22 mouse cellular contexts compared by ENCODE assay signal in the genomic region with DNA sequence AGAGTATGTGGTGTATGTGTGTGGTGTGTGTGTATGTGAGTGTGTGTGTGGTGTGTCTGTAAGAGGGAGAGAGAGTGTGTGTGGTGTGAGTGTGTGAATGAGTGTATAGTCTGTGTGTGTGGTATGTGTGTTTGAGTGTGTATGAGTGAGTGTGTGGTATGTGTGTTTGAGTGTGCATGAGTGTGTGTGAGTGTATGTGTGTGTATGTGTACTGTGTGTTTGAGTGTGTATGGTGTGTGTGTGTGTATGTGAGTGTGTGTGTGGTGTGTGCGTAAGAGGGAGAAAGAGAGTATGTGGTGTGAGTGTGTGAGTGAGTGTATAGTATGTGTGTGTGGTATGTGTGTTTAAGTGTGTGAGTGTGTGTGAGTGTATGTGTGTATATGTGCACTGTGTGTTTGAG. TPM values are rescaled to one million over a fixed set of nuclear protein-coding genes. Genes with fewer than 3 reads are reported as not detected.
A peak's percentile ranks its signal among the peaks of the same experiment; 100 is the strongest.
DNase-seq lines count a peak whose midpoint lies in the region; ATAC-seq and TF ChIP-seq lines count a peak whose summit lies in the region.
"Had no signal": no experiment of that assay in that cellular context is flagged by ENCODE, and none has a peak within 500 bp of the region (broad histone marks: within the 10 kb centered on the region; RNA-seq: fewer than 3 reads in every experiment).

No protein-coding gene starts in this region.

- H3K4me3 ChIP-seq in intestine, embryonic 16.5 days (ENCODE audit: low read length): no peak overlapping the region
- no peak overlapping the region for H3K4me3 ChIP-seq in intestine, embryonic 15.5 days (replicated peaks)
- H3K4me3 ChIP-seq in megakaryocyte, embryonic 14.5 days (replicated peaks): peak overlapping the region; percentile 86
- H3K4me3 ChIP-seq in myocyte: no peak overlapping the region
- H3K4me3 ChIP-seq: embryonic facial prominence, embryonic 15.5 days; heart, embryonic 12.5 days; hindbrain, embryonic 10.5 days; kidney, embryonic 15.5 days; left cerebral cortex, adult 2 months had no signal

- no peak for DNase-seq in cerebellum, adult 9-11 months
- DNase-seq in urinary bladder, adult 2 months (ENCODE audit: low spot score): no peak
- no peak for DNase-seq in heart, adult 18-20 months
- DNase-seq: cerebellum, adult 18-20 months; cerebellum, postnatal 25 days; forebrain, postnatal 0 days; gastrocnemius, postnatal 14 days; heart, adult 11 months; heart, postnatal 10 days had no signal

- H3K4me1 ChIP-seq in intestine, embryonic 16.5 days (ENCODE audit: control insufficient read depth, insufficient read depth, low read length): peaks cover 7% of the 10 kb centered on the region
- no peaks in the 10 kb centered on the region for H3K4me1 ChIP-seq in intestine, embryonic 15.5 days (replicated peaks)
- H3K4me1 ChIP-seq in megakaryocyte, embryonic 14.5 days: peaks cover 58% of the 10 kb centered on the region

- H3ac ChIP-seq in myocyte (ENCODE audit: control insufficient read depth, insufficient read length): no peak overlapping the region

- no peak for ATAC-seq in intestine, embryonic 16.5 days
- ATAC-seq in intestine, embryonic 15.5 days: no peak
- ATAC-seq in megakaryocyte, adult 5-6 weeks (ENCODE audit: poor library complexity, severe bottlenecking): no peak
- ATAC-seq: forebrain, postnatal 0 days; hindbrain, postnatal 0 days had no signal

- H3K27ac ChIP-seq in intestine, embryonic 16.5 days (ENCODE audit: low read length): peak overlapping the region; percentile 28; the same call in 1 of the 2 replicates
- H3K27ac ChIP-seq in intestine, embryonic 15.5 days: no peak overlapping the region
- H3K27ac ChIP-seq: embryonic facial prominence, embryonic 15.5 days; hindbrain, embryonic 10.5 days; hindbrain, postnatal 0 days; kidney, embryonic 15.5 days; left cerebral cortex, adult 2 months; liver, embryonic 14.5 days had no signal

- no peaks in the 10 kb centered on the region for H3K36me3 ChIP-seq in intestine, embryonic 16.5 days (ENCODE audit: control insufficient read depth, insufficient read depth, low read length)
- H3K36me3 ChIP-seq in intestine, embryonic 15.5 days: no peaks in the 10 kb centered on the region
- peaks cover 21% of the 10 kb centered on the region for H3K36me3 ChIP-seq in megakaryocyte, embryonic 14.5 days (replicated peaks; ENCODE audit: low read length)
- no peaks in the 10 kb centered on the region for H3K36me3 ChIP-seq in myocyte (ENCODE audit: control insufficient read depth, insufficient read depth)
- H3K36me3 ChIP-seq: embryonic facial prominence, embryonic 15.5 days; heart, embryonic 12.5 days; hindbrain, embryonic 10.5 days; kidney, embryonic 15.5 days had no signal

- H3K79me2 ChIP-seq in myocyte (ENCODE audit: control insufficient read depth, insufficient read depth): peaks cover 16% of the 10 kb centered on the region

- H3K4me2 ChIP-seq in intestine, embryonic 16.5 days (ENCODE audit: low read depth, low read length): no peak overlapping the region
- no peak overlapping the region for H3K4me2 ChIP-seq in intestine, embryonic 15.5 days (replicated peaks)
- peak overlapping the region; percentile 49 for H3K4me2 ChIP-seq in myocyte (ENCODE audit: low read depth)
- H3K4me2 ChIP-seq: embryonic facial prominence, embryonic 15.5 days; heart, embryonic 12.5 days; midbrain, embryonic 11.5 days had no signal

- no peaks in the 10 kb centered on the region for H3K27me3 ChIP-seq in intestine, embryonic 16.5 days (replicated peaks; ENCODE audit: control insufficient read depth, insufficient read depth, low read length)
- no peaks in the 10 kb centered on the region for H3K27me3 ChIP-seq in intestine, embryonic 15.5 days (replicated peaks)
- no peaks in the 10 kb centered on the region for H3K27me3 ChIP-seq in megakaryocyte, embryonic 14.5 days (replicated peaks)
- H3K27me3 ChIP-seq in myocyte (ENCODE audit: control insufficient read depth, insufficient read depth, insufficient read length): no peaks in the 10 kb centered on the region
- H3K27me3 ChIP-seq: embryonic facial prominence, embryonic 15.5 days; heart, embryonic 12.5 days; kidney, embryonic 15.5 days had no signal

- no peak for TF ChIP-seq POLR2A in myocyte (IDR thresholded peaks at IDR 0.05; ENCODE audit: insufficient read length, low read depth)

- H3K9me3 ChIP-seq in intestine, embryonic 16.5 days (ENCODE audit: control insufficient read depth, low read length): no peaks in the 10 kb centered on the region
- H3K9me3 ChIP-seq in intestine, embryonic 15.5 days: no peaks in the 10 kb centered on the region
- no peaks in the 10 kb centered on the region for H3K9me3 ChIP-seq in megakaryocyte, embryonic 14.5 days
- H3K9me3 ChIP-seq: embryonic facial prominence, embryonic 15.5 days; heart, embryonic 12.5 days; hindbrain, embryonic 10.5 days; kidney, embryonic 15.5 days had no signal

- 100% methylated on average over 1 of the region's 1 CpGs for WGBS in intestine, embryonic 16.5 days
- WGBS in intestine, embryonic 15.5 days: 90% methylated on average over 1 of the region's 1 CpGs

- no peak overlapping the region for H3K9ac ChIP-seq in intestine, embryonic 16.5 days (ENCODE audit: low read depth, low read length)
- no peak overlapping the region for H3K9ac ChIP-seq in intestine, embryonic 15.5 days
- H3K9ac ChIP-seq: embryonic facial prominence, embryonic 15.5 days; forebrain, postnatal 0 days; heart, embryonic 12.5 days; kidney, embryonic 15.5 days; liver, embryonic 14.5 days had no signal

TF ChIP-seq in myocyte, 11 proteins besides CTCF, POLR2A, EP300 and RAD21:
- TF ChIP-seq TCF12 (IDR thresholded peaks at IDR 0.05; ENCODE audit: insufficient read depth, poor library complexity, severe bottlenecking) (no peak), REST (IDR thresholded peaks at IDR 0.05; ENCODE audit: insufficient read depth, insufficient read length) (no peak), E2F4 (IDR thresholded peaks at IDR 0.05; ENCODE audit: insufficient read depth) (no peak), POLR2AphosphoS2 (IDR thresholded peaks at IDR 0.05; ENCODE audit: insufficient read length, low read depth) (no peak), CEBPB (IDR thresholded peaks at IDR 0.05; ENCODE audit: insufficient read depth, poor library complexity, severe bottlenecking) (no peak), MAX (IDR thresholded peaks at IDR 0.05; ENCODE audit: low read depth) (no peak), MYOD1 (IDR thresholded peaks at IDR 0.05; ENCODE audit: control insufficient read depth in 1 of 3, insufficient read length in 2 of 3, low read depth in 2 of 3) (no peak), MYOG (IDR thresholded peaks at IDR 0.05; ENCODE audit: control insufficient read depth in 1 of 3, insufficient read depth in 1 of 3, insufficient read length in 2 of 3, low read depth in 2 of 3) (no peak), USF1 (IDR thresholded peaks at IDR 0.05; ENCODE audit: low read depth) (no peak), TCF3 (IDR thresholded peaks at IDR 0.05; ENCODE audit: insufficient read length, low read depth) (no peak), SRF (IDR thresholded peaks at IDR 0.05; ENCODE audit: control insufficient read depth, insufficient read length, low read depth) (no peak)

RNA-seq across cellular contexts. Expression of a gene that starts 41.7 kb away (rescaled TPM):
- polyA plus RNA-seq in intestine, embryonic 16.5 days (2015; fragmentation: Nextera tagmentation; extraction: Ambion mirVana): 5.0 and 5.3 TPM in 2 replicates
- polyA plus RNA-seq in intestine, embryonic 15.5 days (2015; fragmentation: Nextera tagmentation; extraction: Ambion mirVana): 5.7 and 6.1 TPM in 2 replicates
- 3.2 and 7.3 TPM in 2 replicates for polyA plus RNA-seq in megakaryocyte, embryonic 14.5 days (2012; ENCODE audit: insufficient read depth, low replicate concordance)
- 4.8 and 9.0 TPM in 2 replicates for total RNA-seq in megakaryocyte, adult 5-6 weeks (2015)
- 5.9 and 22.2 TPM in 2 replicates for total RNA-seq in megakaryocyte, adult 5-6 weeks (2017)
- 2.5 TPM for polyA plus RNA-seq in myocyte (2012; fragmentation: generic; extraction: Trizol)
- polyA plus RNA-seq in urinary bladder, adult 2 months (2012; rRNA removed): 12.4 and 17.5 TPM in 2 replicates
- 10 to 100 TPM; 28.5 to 34.3 TPM for total RNA-seq in heart, adult 18-20 months (2021)
